Mouse (Mus musculus): ENCODE measurements around the gene Slc17a4. TPM values are rescaled to one million over a fixed set of nuclear protein-coding genes. Genes with fewer than 3 reads are reported as not detected.

The Slc17a4 gene
- not detected for polyA plus RNA-seq (2015; fragmentation: Illumina TruSeq; extraction: RNeasy Lipid Tissue Mini Kit (QIAGEN cat#74804); ENCODE audit: low read depth, low replicate concordance)

DNA sequence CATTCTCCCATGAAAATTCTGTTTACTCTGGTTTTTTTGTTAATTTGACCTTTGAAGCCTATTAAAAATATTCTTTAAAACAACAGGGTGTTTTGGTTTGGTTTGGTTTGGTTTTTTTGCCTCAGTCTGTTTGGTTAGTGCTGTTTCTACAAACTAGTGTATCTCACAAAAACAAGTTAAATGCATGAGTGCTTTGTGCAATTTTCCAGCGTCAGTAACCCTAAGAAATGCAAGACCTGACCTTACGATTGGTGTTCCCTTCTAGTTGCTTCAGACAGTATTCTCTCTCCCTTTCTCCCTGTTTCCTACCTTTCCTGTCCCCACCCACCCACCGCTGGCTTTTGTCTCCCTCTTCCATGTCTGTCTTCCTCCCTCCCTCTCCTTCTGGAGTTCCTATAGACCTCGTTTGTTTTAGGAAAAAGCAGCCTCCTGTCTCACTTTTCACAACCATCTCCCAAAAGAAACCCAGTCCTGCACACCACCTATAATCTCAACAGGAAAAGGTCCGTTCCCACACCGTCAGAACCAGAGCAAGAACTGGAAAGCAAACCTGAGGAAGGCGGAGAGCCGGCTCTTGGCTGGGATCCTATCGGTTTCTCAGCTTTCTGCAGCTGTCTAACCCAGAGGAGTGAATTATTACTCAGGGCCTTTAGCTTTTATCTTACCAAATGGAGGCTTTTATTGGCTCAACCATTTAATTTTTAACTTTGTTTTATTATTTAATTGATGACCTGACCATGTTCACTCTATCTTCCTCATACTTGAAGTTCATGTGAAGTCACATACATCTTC is at the start of gene Slc17a4:
Slc17a4 (minus strand) TSS at position 634 of the 792 bp plus-strand sequence.

DNA sequence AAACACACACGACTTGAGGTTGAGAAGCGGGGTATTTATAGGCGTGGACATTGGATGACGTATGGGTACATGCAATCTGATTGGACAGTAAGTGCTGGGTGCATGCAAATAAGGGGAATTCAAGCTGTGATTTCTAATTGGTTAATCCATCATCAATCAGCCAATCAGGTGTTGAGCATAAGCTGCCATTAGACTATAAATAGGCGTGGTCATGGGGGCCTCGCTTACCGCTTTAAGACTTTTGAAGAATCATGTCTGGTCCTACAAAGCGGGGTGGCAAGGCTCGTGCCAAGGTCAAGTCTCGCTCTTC is 19.4 kb upstream of the Slc17a4 start, which contains the start of gene Hist1h2aa:
Hist1h2aa (plus strand) TSS at position 252 of the 310 bp plus-strand sequence.

DNA sequence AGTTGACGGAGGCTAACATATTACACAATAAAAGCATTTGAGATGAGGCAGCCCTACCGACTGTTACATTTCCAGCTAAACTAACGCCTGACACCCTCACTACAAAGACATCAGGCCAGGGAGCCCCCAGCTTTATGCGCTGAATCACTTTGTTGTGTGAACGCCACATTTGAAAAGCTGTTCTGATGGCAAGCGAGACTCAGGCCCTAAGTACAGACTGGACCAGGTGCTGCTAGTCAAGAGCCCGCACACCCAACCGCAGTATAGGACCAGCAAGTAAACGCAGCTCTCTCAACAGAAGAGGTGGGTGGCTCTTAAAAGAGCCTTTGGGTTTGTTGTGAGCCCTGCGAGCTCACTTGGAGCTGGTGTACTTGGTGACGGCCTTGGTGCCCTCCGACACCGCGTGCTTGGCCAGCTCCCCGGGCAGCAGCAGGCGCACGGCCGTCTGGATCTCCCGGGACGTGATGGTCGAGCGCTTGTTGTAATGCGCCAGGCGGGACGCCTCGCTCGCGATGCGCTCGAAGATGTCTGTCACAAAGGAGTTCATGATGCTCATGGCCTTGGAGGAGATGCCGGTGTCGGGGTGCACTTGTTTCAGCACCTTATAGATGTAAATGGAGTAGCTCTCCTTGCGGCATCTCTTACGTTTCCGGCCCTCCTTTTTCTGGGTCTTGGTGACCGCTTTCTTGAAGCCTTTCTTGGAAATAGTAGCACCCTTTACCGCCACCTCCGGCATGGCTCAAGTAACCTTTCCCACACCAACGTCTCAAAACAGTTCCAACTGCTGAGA is 18.8 kb upstream of the Slc17a4 start, which contains the start of gene Hist1h2ba:
Hist1h2ba (minus strand) TSS at position 736 of the 790 bp plus-strand sequence.

DNA sequence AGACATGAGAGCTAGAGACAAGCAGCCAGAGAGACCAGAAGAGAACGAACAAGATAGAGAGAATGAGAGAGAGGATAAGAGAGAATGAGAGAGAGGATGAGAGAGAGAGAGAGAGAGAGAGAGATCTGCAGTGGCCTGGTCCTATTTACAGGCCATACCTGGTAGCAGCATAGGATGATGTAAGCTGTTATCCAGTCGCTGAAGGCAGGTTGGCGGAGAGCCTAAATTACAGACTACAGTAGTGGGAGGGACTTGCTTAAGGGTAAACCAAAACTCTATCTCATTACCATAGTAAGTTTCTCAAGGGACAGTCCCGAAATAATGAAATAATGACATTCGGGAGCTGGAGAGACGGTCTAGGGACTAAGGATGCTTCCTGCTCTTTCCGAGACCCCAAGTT is 47.4 kb downstream of the Slc17a4 start, which contains the start of gene Slc17a1:
Slc17a1 (plus strand) TSS at position 346 of the 400 bp plus-strand sequence.

Other genes with a start within 250 kb of the Slc17a4 start
- 2.0 TPM for gene Hist1h2ac, start 231.1 kb downstream of the Slc17a4 start, polyA plus RNA-seq (2015; fragmentation: Illumina TruSeq; extraction: RNeasy Lipid Tissue Mini Kit (QIAGEN cat#74804); ENCODE audit: low read depth, low replicate concordance)
- 79.4 TPM for gene Hist1h2bc, start 230.8 kb downstream of the Slc17a4 start, polyA plus RNA-seq (2015; fragmentation: Illumina TruSeq; extraction: RNeasy Lipid Tissue Mini Kit (QIAGEN cat#74804); ENCODE audit: low read depth, low replicate concordance)
- not detected for gene Hist1h1t, start 219.2 kb downstream of the Slc17a4 start, polyA plus RNA-seq (2015; fragmentation: Illumina TruSeq; extraction: RNeasy Lipid Tissue Mini Kit (QIAGEN cat#74804); ENCODE audit: low read depth, low replicate concordance)
- gene Hist1h4c, start 216.6 kb downstream of the Slc17a4 start, polyA plus RNA-seq (2015; fragmentation: Illumina TruSeq; extraction: RNeasy Lipid Tissue Mini Kit (QIAGEN cat#74804); ENCODE audit: low read depth, low replicate concordance) = 1.3 TPM
- 4.4 TPM for gene Hfe, start 204.2 kb downstream of the Slc17a4 start, polyA plus RNA-seq (2015; fragmentation: Illumina TruSeq; extraction: RNeasy Lipid Tissue Mini Kit (QIAGEN cat#74804); ENCODE audit: low read depth, low replicate concordance)
- 35.3 TPM for gene Hist1h1c, start 176.2 kb downstream of the Slc17a4 start, polyA plus RNA-seq (2015; fragmentation: Illumina TruSeq; extraction: RNeasy Lipid Tissue Mini Kit (QIAGEN cat#74804); ENCODE audit: low read depth, low replicate concordance)
- gene Hist1h3c, start 169.4 kb downstream of the Slc17a4 start, polyA plus RNA-seq (2015; fragmentation: Illumina TruSeq; extraction: RNeasy Lipid Tissue Mini Kit (QIAGEN cat#74804); ENCODE audit: low read depth, low replicate concordance) = not detected
- not detected for gene Hist1h2bb, start 168.3 kb downstream of the Slc17a4 start, polyA plus RNA-seq (2015; fragmentation: Illumina TruSeq; extraction: RNeasy Lipid Tissue Mini Kit (QIAGEN cat#74804); ENCODE audit: low read depth, low replicate concordance)
- not detected for gene Hist1h2ab, start 163.9 kb downstream of the Slc17a4 start, polyA plus RNA-seq (2015; fragmentation: Illumina TruSeq; extraction: RNeasy Lipid Tissue Mini Kit (QIAGEN cat#74804); ENCODE audit: low read depth, low replicate concordance)
- gene Hist1h3b, start 162.7 kb downstream of the Slc17a4 start, polyA plus RNA-seq (2015; fragmentation: Illumina TruSeq; extraction: RNeasy Lipid Tissue Mini Kit (QIAGEN cat#74804); ENCODE audit: low read depth, low replicate concordance) = not detected
- not detected for gene Hist1h4b, start 158.0 kb downstream of the Slc17a4 start, polyA plus RNA-seq (2015; fragmentation: Illumina TruSeq; extraction: RNeasy Lipid Tissue Mini Kit (QIAGEN cat#74804); ENCODE audit: low read depth, low replicate concordance)
- not detected for gene Hist1h4a, start 153.8 kb downstream of the Slc17a4 start, polyA plus RNA-seq (2015; fragmentation: Illumina TruSeq; extraction: RNeasy Lipid Tissue Mini Kit (QIAGEN cat#74804); ENCODE audit: low read depth, low replicate concordance)
- gene Hist1h3a, start 152.6 kb downstream of the Slc17a4 start, polyA plus RNA-seq (2015; fragmentation: Illumina TruSeq; extraction: RNeasy Lipid Tissue Mini Kit (QIAGEN cat#74804); ENCODE audit: low read depth, low replicate concordance) = not detected
- gene Hist1h1a, start 151.3 kb downstream of the Slc17a4 start, polyA plus RNA-seq (2015; fragmentation: Illumina TruSeq; extraction: RNeasy Lipid Tissue Mini Kit (QIAGEN cat#74804); ENCODE audit: low read depth, low replicate concordance) = not detected
- not detected for gene Trim38, start 145.1 kb downstream of the Slc17a4 start, polyA plus RNA-seq (2015; fragmentation: Illumina TruSeq; extraction: RNeasy Lipid Tissue Mini Kit (QIAGEN cat#74804); ENCODE audit: low read depth, low replicate concordance)
- gene Slc17a2, start 108.0 kb downstream of the Slc17a4 start, polyA plus RNA-seq (2015; fragmentation: Illumina TruSeq; extraction: RNeasy Lipid Tissue Mini Kit (QIAGEN cat#74804); ENCODE audit: low read depth, low replicate concordance) = not detected
- gene Slc17a3, start 75.6 kb downstream of the Slc17a4 start, polyA plus RNA-seq (2015; fragmentation: Illumina TruSeq; extraction: RNeasy Lipid Tissue Mini Kit (QIAGEN cat#74804); ENCODE audit: low read depth, low replicate concordance) = not detected
- not detected for gene Slc17a1, start 47.3 kb downstream of the Slc17a4 start, polyA plus RNA-seq (2015; fragmentation: Illumina TruSeq; extraction: RNeasy Lipid Tissue Mini Kit (QIAGEN cat#74804); ENCODE audit: low read depth, low replicate concordance)
- not detected for gene Hist1h2ba, start 19.1 kb upstream of the Slc17a4 start, polyA plus RNA-seq (2015; fragmentation: Illumina TruSeq; extraction: RNeasy Lipid Tissue Mini Kit (QIAGEN cat#74804); ENCODE audit: low read depth, low replicate concordance)
- gene Hist1h2aa, start 19.5 kb upstream of the Slc17a4 start, polyA plus RNA-seq (2015; fragmentation: Illumina TruSeq; extraction: RNeasy Lipid Tissue Mini Kit (QIAGEN cat#74804); ENCODE audit: low read depth, low replicate concordance) = not detected
- 0.43 TPM for gene Scgn, start 76.2 kb upstream of the Slc17a4 start, polyA plus RNA-seq (2015; fragmentation: Illumina TruSeq; extraction: RNeasy Lipid Tissue Mini Kit (QIAGEN cat#74804); ENCODE audit: low read depth, low replicate concordance)